Mouse (Mus musculus): ENCODE measurements around the gene Rab40c.
A peak's percentile ranks its signal among the peaks of the same experiment; 100 is the strongest.

GRCm38 (mm10) chr17:25893975-25894617 is 25.4 kb downstream of the Rab40c start:
- TF ChIP-seq E2F4 (IDR thresholded peaks at IDR 0.05; ENCODE audit: borderline replicate concordance, low read depth, low read length): no peak
- TF ChIP-seq CTCF (IDR thresholded peaks at IDR 0.05 in 2 of 3, conservative IDR thresholded peaks at IDR 0.05 in 1 of 3; ENCODE audit: control insufficient read depth in 1 of 3, insufficient read depth in 1 of 3, low read depth in 2 of 3, low read length in 3 of 3, poor library complexity in 1 of 3, severe bottlenecking in 1 of 3): peak; percentile 93 to 96 (median 94)
- peak; percentile 85 for TF ChIP-seq SMC3 (IDR thresholded peaks at IDR 0.05; ENCODE audit: low read depth, low read length)
- no peak for TF ChIP-seq RCOR1 (IDR thresholded peaks at IDR 0.05; ENCODE audit: low read depth, low read length)
- no peak for TF ChIP-seq MAX (IDR thresholded peaks at IDR 0.05; ENCODE audit: low read length)
- no peak for TF ChIP-seq TCF12 (IDR thresholded peaks at IDR 0.05; ENCODE audit: low read depth, low read length)
- no peak for TF ChIP-seq POLR2A (IDR thresholded peaks at IDR 0.05; ENCODE audit: control insufficient read depth in 1 of 2, insufficient read depth in 1 of 2, low read depth in 1 of 2, low read length in 2 of 2, poor library complexity in 1 of 2)

Data from MEL (cell line).